Mouse (Mus musculus) lung, embryonic 14.5 days (tissue): ENCODE data around the gene Pfkl. TPM values are rescaled to one million over a fixed set of nuclear protein-coding genes. Genes with fewer than 3 reads are reported as not detected.
A peak's percentile ranks its signal among the peaks of the same experiment; 100 is the strongest.

Experiments used
- ATAC-seq: fragments of 200-750 bp; cut with Nextera tagmentation; 2 replicates; pipeline ENCODE4 v1.8.0; 2017; ENCODE audit warnings: mild to moderate bottlenecking, moderate TSS enrichment, moderate library complexity; ENCODE audit not compliant: insufficient read depth
- DNase-seq: peaks from one replicate; pipeline ENCODE4 v3.0.0-alpha.2; 2015
- H3K27ac ChIP-seq: fragments of 300-500 bp; sonication (generic); 2 replicates; pipeline ENCODE4 v1.5.1; 2014; ENCODE audit warnings: low read depth, mild to moderate bottlenecking, moderate library complexity
- H3K27me3 ChIP-seq: fragments of 300-500 bp; sonication (generic); 2 replicates; pipeline ENCODE4 v1.6.1; 2014; ENCODE audit warnings: low read length, control low read depth; ENCODE audit not compliant: insufficient read depth
- H3K36me3 ChIP-seq: fragments of 300-500 bp; sonication (generic); 2 replicates; pipeline ENCODE4 v1.6.1; 2014; ENCODE audit warnings: control low read depth; ENCODE audit not compliant: insufficient read depth
- H3K4me1 ChIP-seq: fragments of 300-500 bp; sonication (generic); 2 replicates; pipeline ENCODE4 v1.6.1; 2014; ENCODE audit warnings: antibody characterized with exemption, control low read depth; ENCODE audit not compliant: insufficient read depth
- H3K4me2 ChIP-seq: fragments of 300-500 bp; sonication (generic); 2 replicates; pipeline ENCODE4 v1.6.1; 2014; ENCODE audit warnings: mild to moderate bottlenecking
- H3K4me3 ChIP-seq: fragments of 300-500 bp; sonication (generic); 2 replicates; pipeline ENCODE4 v1.5.1; 2014; ENCODE audit warnings: low read depth, low read length
- H3K9ac ChIP-seq: fragments of 300-500 bp; sonication (generic); 2 replicates; pipeline ENCODE4 v1.6.1; 2014
- H3K9me3 ChIP-seq: fragments of 300-500 bp; sonication (generic); 2 replicates; pipeline ENCODE4 v1.6.1; 2016; ENCODE audit warnings: low read depth, low read length, control low read depth
- CTCF ChIP-seq: IDR thresholded peaks from 2 replicates; pipeline ENCODE4 v1.5.1; 2016; ENCODE audit warnings: antibody characterized with exemption, low read depth
- WGBS: fragments of 180-500 bp; shearing (Covaris S2); extraction: QIAGEN DNeasy Blood & Tissue Kit; methylation state at CpG from one replicate; pipeline ENCODE4 v1.1.7; 2014; 5-methylcytosine and 5-hydroxymethylcytosine counted together
- polyA plus RNA-seq: library from polyadenylated mRNA; unstranded; fragments of >200 nt; fragmentation: Nextera tagmentation; extraction: Ambion mirVana; gene quantifications from 2 replicates; pipeline ENCODE4 v1.2.1, GENCODE M21; 2014

The Pfkl gene
- polyA plus RNA-seq, 1 experiment from 2014 or later = 160 TPM

GRCm38 (mm10) chr10:78043406-78043836 lies 33.5 kb upstream of the Pfkl start, which contains the start of gene Aire:
Gene Aire, minus strand, starts transcription at chr10:78043610.
- no peak within 1 kb of the TSS for H3K27ac ChIP-seq
- H3K9ac ChIP-seq = no peak within 1 kb of the TSS
- peak within 1 kb of the TSS; percentile 11; the same call in 1 of the 2 replicates for H3K4me3 ChIP-seq
- 2% methylated on average over 27 of the region's 27 CpGs for WGBS
- no peaks in the 10 kb centered on the region for H3K36me3 ChIP-seq
- peak; percentile 55; the same call in 1 of the 2 replicates for ATAC-seq
- DNase-seq = peak; percentile 75
- TF ChIP-seq CTCF = peak; percentile 90
- 0 out of 2 replicates have a peak, but pooled peaks cover 2% of the 10 kb centered on the region for H3K4me1 ChIP-seq
- H3K9me3 ChIP-seq = no peaks in the 10 kb centered on the region
- peaks cover 5% of the 10 kb centered on the region; the same call in 1 of the 2 replicates for H3K27me3 ChIP-seq
- H3K4me2 ChIP-seq = peak within 1 kb of the TSS; percentile 52

GRCm38 (mm10) chr10:78042697-78043405 lies 33.0 kb upstream of the Pfkl start:
- no peak overlapping the region for H3K9ac ChIP-seq
- H3K36me3 ChIP-seq = no peaks in the 10 kb centered on the region
- WGBS = 52% methylated on average over 14 of the region's 14 CpGs
- peaks cover 5% of the 10 kb centered on the region; the same call in 1 of the 2 replicates for H3K27me3 ChIP-seq
- H3K4me3 ChIP-seq = peak overlapping the region; percentile 11; the same call in 1 of the 2 replicates
- peak overlapping the region; percentile 52 for H3K4me2 ChIP-seq
- H3K27ac ChIP-seq = no peak overlapping the region
- DNase-seq (no peak), ATAC-seq (peak; percentile 42; the same call in 1 of the 2 replicates)
- TF ChIP-seq CTCF = no peak
- H3K4me1 ChIP-seq = 0 out of 2 replicates have a peak, but pooled peaks cover 2% of the 10 kb centered on the region
- no peaks in the 10 kb centered on the region for H3K9me3 ChIP-seq

GRCm38 (mm10) chr10:78042096-78042495 lies 32.2 kb upstream of the Pfkl start:
- no peak overlapping the region for H3K4me2 ChIP-seq
- 59% methylated on average over 7 of the region's 7 CpGs for WGBS
- H3K4me1 ChIP-seq = 0 out of 2 replicates have a peak, but pooled peaks cover 2% of the 10 kb centered on the region
- no peak overlapping the region for H3K27ac ChIP-seq
- ATAC-seq (no peak), DNase-seq (no peak)
- no peaks in the 10 kb centered on the region for H3K36me3 ChIP-seq
- TF ChIP-seq CTCF = no peak
- H3K27me3 ChIP-seq = peaks cover 5% of the 10 kb centered on the region; the same call in 1 of the 2 replicates
- H3K4me3 ChIP-seq = no peak overlapping the region
- H3K9ac ChIP-seq = no peak overlapping the region
- H3K9me3 ChIP-seq = no peaks in the 10 kb centered on the region

GRCm38 (mm10) chr10:78041647-78042046 lies 31.8 kb upstream of the Pfkl start, which contains the start of gene Dnmt3l:
Gene Dnmt3l, plus strand, starts transcription at chr10:78041947.
- H3K36me3 ChIP-seq = no peaks in the 10 kb centered on the region
- ATAC-seq (no peak), DNase-seq (no peak)
- H3K9ac ChIP-seq = no peak within 1 kb of the TSS
- 0 out of 2 replicates have a peak, but pooled peaks cover 2% of the 10 kb centered on the region for H3K4me1 ChIP-seq
- H3K4me3 ChIP-seq = no peak within 1 kb of the TSS
- WGBS = 89% methylated on average over 5 of the region's 5 CpGs
- H3K9me3 ChIP-seq = no peaks in the 10 kb centered on the region
- TF ChIP-seq CTCF = no peak
- H3K4me2 ChIP-seq = no peak within 1 kb of the TSS
- peaks cover 5% of the 10 kb centered on the region; the same call in 1 of the 2 replicates for H3K27me3 ChIP-seq
- no peak within 1 kb of the TSS for H3K27ac ChIP-seq

- ATAC-seq (no peak), DNase-seq (no peak)
- Histone ChIP-seq H3K4me2 (no peak overlapping the region), H3K4me1 (no peaks in the 10 kb centered on the region), H3K27ac (no peak overlapping the region), H3K4me3 (no peak overlapping the region), H3K9ac (no peak overlapping the region), H3K9me3 (no peaks in the 10 kb centered on the region), H3K36me3 (no peaks in the 10 kb centered on the region), H3K27me3 (no peaks in the 10 kb centered on the region)
- 82% methylated on average over 4 of the region's 4 CpGs for WGBS
- TF ChIP-seq CTCF = no peak
Measured at GRCm38 (mm10) chr10:78037139-78037538, 27.3 kb upstream of the Pfkl start.

- H3K4me2 ChIP-seq = no peak overlapping the region
- WGBS = 82% methylated on average over 2 of the region's 2 CpGs
- H3K36me3 ChIP-seq = no peaks in the 10 kb centered on the region
- H3K27me3 ChIP-seq = no peaks in the 10 kb centered on the region
- no peaks in the 10 kb centered on the region for H3K4me1 ChIP-seq
- no peak overlapping the region for H3K9ac ChIP-seq
- no peak overlapping the region for H3K27ac ChIP-seq
- H3K4me3 ChIP-seq = no peak overlapping the region
- no peak for TF ChIP-seq CTCF
- H3K9me3 ChIP-seq = no peaks in the 10 kb centered on the region
- DNase-seq (no peak), ATAC-seq (no peak)
Measured at GRCm38 (mm10) chr10:78031987-78032386, 22.1 kb upstream of the Pfkl start.

- Histone ChIP-seq H3K4me3 (no peak overlapping the region), H3K9me3 (no peaks in the 10 kb centered on the region), H3K36me3 (no peaks in the 10 kb centered on the region), H3K27ac (no peak overlapping the region), H3K4me1 (no peaks in the 10 kb centered on the region), H3K9ac (no peak overlapping the region), H3K27me3 (no peaks in the 10 kb centered on the region), H3K4me2 (no peak overlapping the region)
- ATAC-seq = no peak
- 90% methylated on average over 1 of the region's 1 CpGs for WGBS
- no peak for DNase-seq
- no peak for TF ChIP-seq CTCF
Measured at GRCm38 (mm10) chr10:78029080-78029479, 19.2 kb upstream of the Pfkl start.
